Mouse (Mus musculus) thymus, postnatal 0 days (tissue): ENCODE results near the gene Trp53rkb. TPM values are rescaled to one million over a fixed set of nuclear protein-coding genes. Genes with fewer than 3 reads are reported as not detected.
A peak's percentile ranks its signal among the peaks of the same experiment; 100 is the strongest.
"Not testable (repeated sequence)": the region's sequence is repeated elsewhere in the genome, so short reads cannot be mapped to it uniquely, and the experiment has no call there.

Experiments used
- DNase-seq: peaks from one replicate; pipeline ENCODE4 v3.0.0-alpha.2; 2015; ENCODE audit warnings: low spot score
- polyA plus RNA-seq: library from polyadenylated mRNA; unstranded; fragments of >200 nt; fragmentation: Nextera tagmentation; extraction: Ambion mirVana; gene quantifications from 2 replicates; pipeline ENCODE4 v1.2.1, GENCODE M21; 2015

Trp53rkb gene
- 9.3 and 9.4 TPM in 2 replicates for polyA plus RNA-seq

- no peak for DNase-seq
These were observed at the start of gene Trp53rkb for GRCm38 (mm10) chr2:166792355-166792754. TSS of gene Trp53rkb (plus strand) at chr2:166792531.

- no peak for DNase-seq
These were observed 48.8 kb upstream of the Trp53rkb start for GRCm38 (mm10) chr2:166743504-166743903.

GRCm38 (mm10) chr2:166744433-166744832 is 47.9 kb upstream of the Trp53rkb start:
- no peak for DNase-seq

GRCm38 (mm10) chr2:166745849-166746248 is 46.5 kb upstream of the Trp53rkb start:
- DNase-seq = peak; percentile 87

GRCm38 (mm10) chr2:166746261-166746913 is 45.9 kb upstream of the Trp53rkb start:
- not testable (repeated sequence) for DNase-seq

GRCm38 (mm10) chr2:166750620-166751191 is 41.6 kb upstream of the Trp53rkb start:
- no peak for DNase-seq

GRCm38 (mm10) chr2:166754194-166754593 is 38.1 kb upstream of the Trp53rkb start:
- DNase-seq = no peak

- no peak for DNase-seq
These were observed 37.6 kb upstream of the Trp53rkb start for GRCm38 (mm10) chr2:166754760-166755159.

GRCm38 (mm10) chr2:166757969-166758368 is 34.4 kb upstream of the Trp53rkb start:
- DNase-seq = no peak

GRCm38 (mm10) chr2:166764051-166764450 is 28.3 kb upstream of the Trp53rkb start:
- no peak for DNase-seq

- no peak for DNase-seq
These were observed 24.7 kb upstream of the Trp53rkb start for GRCm38 (mm10) chr2:166767591-166767990.

GRCm38 (mm10) chr2:166771396-166771795 is 20.9 kb upstream of the Trp53rkb start:
- DNase-seq = no peak

- no peak for DNase-seq
These were observed 18.7 kb upstream of the Trp53rkb start for GRCm38 (mm10) chr2:166773587-166773986.

GRCm38 (mm10) chr2:166774275-166774674 is 18.1 kb upstream of the Trp53rkb start:
- no peak for DNase-seq

GRCm38 (mm10) chr2:166775357-166775893 is 16.9 kb upstream of the Trp53rkb start:
- DNase-seq = peak; percentile 44

- peak; percentile 82 for DNase-seq
These were observed 16.1 kb upstream of the Trp53rkb start for GRCm38 (mm10) chr2:166776272-166776671.

- DNase-seq = no peak
These were observed 12.4 kb upstream of the Trp53rkb start for GRCm38 (mm10) chr2:166779956-166780355.

- peak; percentile 82 for DNase-seq
These were observed 11.3 kb upstream of the Trp53rkb start for GRCm38 (mm10) chr2:166780980-166781578.

- DNase-seq = no peak
These were observed 8.0 kb upstream of the Trp53rkb start for GRCm38 (mm10) chr2:166784376-166784775.

GRCm38 (mm10) chr2:166786353-166787004 is 5.9 kb upstream of the Trp53rkb start:
- DNase-seq = peak; percentile 91

- peak; percentile 24 for DNase-seq
These were observed 593 bp upstream of the Trp53rkb start for GRCm38 (mm10) chr2:166791738-166792137.
